Mouse (Mus musculus) lung, adult 2 months (tissue): ENCODE results near the gene Acot6.

Source experiments
- CTCF ChIP-seq: fragments of 200-500 bp; IDR thresholded peaks from 2 replicates; pipeline ENCODE4 v1.5.1; 2011; ENCODE audit warnings: mild to moderate bottlenecking, low read length, control low read depth; ENCODE audit not compliant: insufficient read depth
- POLR2A ChIP-seq: fragments of 200-500 bp; IDR thresholded peaks from 2 replicates; pipeline ENCODE4 v1.6.1; 2011; ENCODE audit warnings: low read depth, mild to moderate bottlenecking, control low read depth, low read length, borderline replicate concordance; ENCODE audit errors: extremely low read depth

DNA sequence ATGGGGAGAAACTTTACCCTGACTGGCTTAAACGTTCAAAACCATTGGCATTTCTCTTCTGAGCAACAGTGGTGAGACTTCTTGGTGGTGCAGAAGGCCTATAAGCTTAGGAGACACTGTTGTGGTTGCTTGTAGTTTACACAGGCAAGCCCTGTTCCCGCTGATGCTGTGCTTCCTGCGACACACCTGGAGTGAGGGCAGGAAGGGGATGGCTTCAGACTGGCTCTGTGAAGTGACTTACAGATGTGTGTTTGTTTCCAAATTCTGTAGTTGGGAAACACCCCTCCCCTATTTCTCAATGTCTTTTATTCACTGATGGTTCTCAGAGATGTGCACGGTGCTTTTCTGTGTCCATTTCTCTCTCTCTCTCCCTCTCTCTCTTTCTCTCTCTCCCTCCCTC, 39.7 kb downstream of the Acot6 start:
- TF ChIP-seq POLR2A (no peak), CTCF (no peak)
